ENCODE assay signal across 12 mouse cellular contexts in genomic region chr3:51651149-51651548, GRCm38 (mm10). TPM values are rescaled to one million over a fixed set of nuclear protein-coding genes. Genes with fewer than 3 reads are reported as not detected.
DNase-seq lines count a peak whose midpoint lies in the region; ATAC-seq lines count a peak whose summit lies in the region.
"Had no signal": no experiment of that assay in that cellular context is flagged by ENCODE, and none has a peak within 500 bp of the region (broad histone marks: within the 10 kb centered on the region; RNA-seq: fewer than 3 reads in every experiment).

No protein-coding gene starts in this region.

- peak; percentile 52; the same call in 1 of the 2 replicates for ATAC-seq in forebrain, embryonic 15.5 days (replicated peaks)
- ATAC-seq in forebrain, embryonic 12.5 days (ENCODE audit: low FRiP score), result no peak
- 0 out of 2 replicates have a peak, but pooled peaks have one; percentile 8 for ATAC-seq in midbrain, embryonic 11.5 days (ENCODE audit: low FRiP score)
- peak; percentile 77 for ATAC-seq in hindbrain, embryonic 15.5 days (ENCODE audit: low FRiP score, low read depth)
- ATAC-seq: intestine, embryonic 15.5 days had no signal

- H3K9me3 ChIP-seq in forebrain, embryonic 15.5 days, result no peaks in the 10 kb centered on the region
- H3K9me3 ChIP-seq in forebrain, embryonic 12.5 days, result no peaks in the 10 kb centered on the region
- no peaks in the 10 kb centered on the region for H3K9me3 ChIP-seq in midbrain, embryonic 11.5 days (ENCODE audit: control insufficient read depth, low read length)
- H3K9me3 ChIP-seq in midbrain, embryonic 10.5 days (replicated peaks), result no peaks in the 10 kb centered on the region
- H3K9me3 ChIP-seq in hindbrain, embryonic 15.5 days, result no peaks in the 10 kb centered on the region
- H3K9me3 ChIP-seq: heart, embryonic 12.5 days; intestine, embryonic 15.5 days; liver, embryonic 13.5 days had no signal

- WGBS in forebrain, embryonic 15.5 days, result 82% methylated on average over 2 of the region's 2 CpGs
- 90% methylated on average over 2 of the region's 2 CpGs for WGBS in forebrain, embryonic 12.5 days
- 81% methylated on average over 2 of the region's 2 CpGs for WGBS in midbrain, embryonic 11.5 days
- whole genome bisulfite sequencing in midbrain, embryonic 10.5 days, result 81% methylated on average over 2 of the region's 2 CpGs
- WGBS in hindbrain, embryonic 15.5 days, result 59% methylated on average over 2 of the region's 2 CpGs

- no peak for DNase-seq in midbrain, embryonic 11.5 days (ENCODE audit: low spot score, missing footprints)
- no peak for DNase-seq in midbrain, embryonic 10.5 days (ENCODE audit: low spot score)
- no peak for DNase-seq in right cerebral cortex, postnatal 25 days
- DNase-seq in gastrocnemius, postnatal 4 days (ENCODE audit: low spot score in 2 of 2), result no peak
- DNase-seq in ovary, adult 18-20 months (ENCODE audit: low spot score), result no peak
- DNase-seq: liver, embryonic 13.5 days; thymus, postnatal 25 days had no signal

- no peaks in the 10 kb centered on the region for H3K36me3 ChIP-seq in forebrain, embryonic 15.5 days
- no peaks in the 10 kb centered on the region for H3K36me3 ChIP-seq in forebrain, embryonic 12.5 days (replicated peaks)
- H3K36me3 ChIP-seq in midbrain, embryonic 11.5 days (ENCODE audit: control insufficient read depth, insufficient read depth, low read length), result no peaks in the 10 kb centered on the region
- H3K36me3 ChIP-seq in midbrain, embryonic 10.5 days, result no peaks in the 10 kb centered on the region
- no peaks in the 10 kb centered on the region for H3K36me3 ChIP-seq in hindbrain, embryonic 15.5 days
- H3K36me3 ChIP-seq: heart, embryonic 12.5 days; intestine, embryonic 15.5 days; liver, embryonic 13.5 days had no signal

- no peak overlapping the region for H3K27ac ChIP-seq in forebrain, embryonic 15.5 days (replicated peaks)
- H3K27ac ChIP-seq in forebrain, embryonic 12.5 days, result no peak overlapping the region
- H3K27ac ChIP-seq in midbrain, embryonic 11.5 days (ENCODE audit: low read depth, low read length), result no peak overlapping the region
- H3K27ac ChIP-seq in midbrain, embryonic 10.5 days (replicated peaks), result no peak overlapping the region
- no peak overlapping the region for H3K27ac ChIP-seq in hindbrain, embryonic 15.5 days (replicated peaks)
- H3K27ac ChIP-seq: intestine, embryonic 15.5 days; liver, embryonic 13.5 days had no signal

- peaks cover 14% of the 10 kb centered on the region for H3K4me1 ChIP-seq in forebrain, embryonic 15.5 days
- H3K4me1 ChIP-seq in forebrain, embryonic 12.5 days, result peaks cover 17% of the 10 kb centered on the region
- H3K4me1 ChIP-seq in midbrain, embryonic 11.5 days (ENCODE audit: control insufficient read depth, insufficient read depth, low read length), result peaks cover 9% of the 10 kb centered on the region
- H3K4me1 ChIP-seq in midbrain, embryonic 10.5 days, result peaks cover 21% of the 10 kb centered on the region
- peaks cover 21% of the 10 kb centered on the region for H3K4me1 ChIP-seq in hindbrain, embryonic 15.5 days (replicated peaks)

- H3K4me2 ChIP-seq in forebrain, embryonic 15.5 days (replicated peaks), result no peak overlapping the region
- no peak overlapping the region for H3K4me2 ChIP-seq in forebrain, embryonic 12.5 days
- H3K4me2 ChIP-seq in midbrain, embryonic 11.5 days, result no peak overlapping the region
- H3K4me2 ChIP-seq in hindbrain, embryonic 15.5 days, result no peak overlapping the region
- H3K4me2 ChIP-seq: heart, embryonic 12.5 days; intestine, embryonic 15.5 days; liver, embryonic 13.5 days had no signal

- no peaks in the 10 kb centered on the region for H3K27me3 ChIP-seq in forebrain, embryonic 15.5 days
- H3K27me3 ChIP-seq in forebrain, embryonic 12.5 days, result no peaks in the 10 kb centered on the region; the same call in 1 of the 2 replicates
- H3K27me3 ChIP-seq in midbrain, embryonic 11.5 days (ENCODE audit: control insufficient read depth, insufficient read depth, low read length), result no peaks in the 10 kb centered on the region
- H3K27me3 ChIP-seq in midbrain, embryonic 10.5 days (ENCODE audit: low read depth, poor library complexity, severe bottlenecking), result no peaks in the 10 kb centered on the region; the same call in none of the 2 replicates
- no peaks in the 10 kb centered on the region for H3K27me3 ChIP-seq in hindbrain, embryonic 15.5 days
- H3K27me3 ChIP-seq: heart, embryonic 12.5 days; intestine, embryonic 15.5 days had no signal

- no peak overlapping the region for H3K4me3 ChIP-seq in forebrain, embryonic 15.5 days
- H3K4me3 ChIP-seq in forebrain, embryonic 12.5 days (replicated peaks), result no peak overlapping the region
- no peak overlapping the region for H3K4me3 ChIP-seq in midbrain, embryonic 11.5 days (ENCODE audit: low read depth, low read length)
- no peak overlapping the region for H3K4me3 ChIP-seq in midbrain, embryonic 10.5 days
- no peak overlapping the region for H3K4me3 ChIP-seq in hindbrain, embryonic 15.5 days
- H3K4me3 ChIP-seq: heart, embryonic 12.5 days; intestine, embryonic 15.5 days; liver, embryonic 13.5 days had no signal

- H3K9ac ChIP-seq in forebrain, embryonic 15.5 days (replicated peaks), result no peak overlapping the region
- no peak overlapping the region for H3K9ac ChIP-seq in forebrain, embryonic 12.5 days
- no peak overlapping the region for H3K9ac ChIP-seq in midbrain, embryonic 11.5 days (ENCODE audit: low read length)
- 0 out of 2 replicates have a peak overlapping the region, but pooled peaks have one; percentile 11 for H3K9ac ChIP-seq in hindbrain, embryonic 15.5 days
- H3K9ac ChIP-seq: heart, embryonic 12.5 days; intestine, embryonic 15.5 days; liver, embryonic 13.5 days had no signal

RNA-seq across cellular contexts. Expression of gene Mgst2, which starts 9.0 kb away (rescaled TPM):
- polyA plus RNA-seq in forebrain, embryonic 15.5 days (2015; fragmentation: Nextera tagmentation; extraction: Ambion mirVana), result 0.36 and 0.95 TPM in 2 replicates
- 0.40 TPM in 1 of 2 replicates, not detected in the other for polyA plus RNA-seq in forebrain, embryonic 12.5 days (2016; fragmentation: Nextera tagmentation; extraction: Ambion mirVana)
- 0.22 TPM in 1 of 2 replicates, not detected in the other for polyA plus RNA-seq in midbrain, embryonic 11.5 days (2014; fragmentation: Nextera tagmentation; extraction: Ambion mirVana)
- polyA plus RNA-seq in midbrain, embryonic 10.5 days (2016; fragmentation: Nextera tagmentation; extraction: Ambion mirVana), result 0.31 and 0.34 TPM in 2 replicates
- 0.36 and 0.59 TPM in 2 replicates for polyA plus RNA-seq in hindbrain, embryonic 15.5 days (2015; fragmentation: Nextera tagmentation; extraction: Ambion mirVana)
- 1 to 10 TPM; 2.0 to 2.2 TPM for total RNA-seq in gastrocnemius, postnatal 4 days (2021)
